In genomic region chr14:34662478-34662826, GRCm38 (mm10) we compare ENCODE assay signal across 8 mouse cellular contexts. TPM values are rescaled to one million over a fixed set of nuclear protein-coding genes. Genes with fewer than 3 reads are reported as not detected.
DNase-seq lines count a peak whose midpoint lies in the region; ATAC-seq lines count a peak whose summit lies in the region.

No protein-coding gene starts in this region.

- H3K27me3 ChIP-seq in lung, embryonic 15.5 days = peaks cover 17% of the 10 kb centered on the region
- no peaks in the 10 kb centered on the region for H3K27me3 ChIP-seq in erythroblast, embryonic 14.5 days (ENCODE audit: control insufficient read depth)
- peaks cover 22% of the 10 kb centered on the region for H3K27me3 ChIP-seq in limb, embryonic 11.5 days (ENCODE audit: control insufficient read depth, insufficient read depth, low read length)
- peaks cover 45% of the 10 kb centered on the region for H3K27me3 ChIP-seq in neural tube, embryonic 15.5 days (replicated peaks)

- no peak for ATAC-seq in lung, embryonic 15.5 days (ENCODE audit: borderline replicate concordance, extremely low read depth, low FRiP score, low TSS enrichment)
- no peak for ATAC-seq in limb, embryonic 11.5 days (ENCODE audit: insufficient number of reproducible peaks, low FRiP score, low TSS enrichment, low read depth)
- no peak for ATAC-seq in neural tube, embryonic 15.5 days (ENCODE audit: low FRiP score)

- H3K27ac ChIP-seq in lung, embryonic 15.5 days = no peak overlapping the region
- H3K27ac ChIP-seq in limb, embryonic 11.5 days (replicated peaks; ENCODE audit: low read depth, low read length) = no peak overlapping the region
- H3K27ac ChIP-seq in neural tube, embryonic 15.5 days (replicated peaks) = no peak overlapping the region

- H3K9me3 ChIP-seq in lung, embryonic 15.5 days = no peaks in the 10 kb centered on the region
- H3K9me3 ChIP-seq in erythroblast, embryonic 14.5 days (ENCODE audit: control insufficient read depth, low read length) = no peaks in the 10 kb centered on the region
- H3K9me3 ChIP-seq in limb, embryonic 11.5 days (ENCODE audit: control insufficient read depth, low read length) = no peaks in the 10 kb centered on the region
- H3K9me3 ChIP-seq in neural tube, embryonic 15.5 days (replicated peaks) = no peaks in the 10 kb centered on the region; the same call in 1 of the 2 replicates

- 0 out of 2 replicates have a peak overlapping the region, but pooled peaks have one; percentile 28 for H3K9ac ChIP-seq in lung, embryonic 15.5 days
- H3K9ac ChIP-seq in limb, embryonic 11.5 days (ENCODE audit: low read length) = no peak overlapping the region
- H3K9ac ChIP-seq in neural tube, embryonic 15.5 days (replicated peaks) = no peak overlapping the region

- H3K4me2 ChIP-seq in lung, embryonic 15.5 days = peak overlapping the region; percentile 81
- H3K4me2 ChIP-seq in limb, embryonic 11.5 days (ENCODE audit: low read depth, severe bottlenecking) = peak overlapping the region; percentile 84
- H3K4me2 ChIP-seq in neural tube, embryonic 15.5 days = peak overlapping the region; percentile 96

- intact Hi-C loops in gastrocnemius, postnatal 36 days (cut with DNase I) = loop anchor here (5.0 kb wide), 1 partner anchor 40 kb away; no protein-coding TSS in a partner anchor

- WGBS in lung, embryonic 15.5 days = 5% methylated on average over 4 of the region's 4 CpGs
- 13% methylated on average over 4 of the region's 4 CpGs for WGBS in limb, embryonic 11.5 days
- 10% methylated on average over 4 of the region's 4 CpGs for WGBS in neural tube, embryonic 15.5 days

- no peaks in the 10 kb centered on the region for H3K36me3 ChIP-seq in lung, embryonic 15.5 days
- H3K36me3 ChIP-seq in erythroblast, embryonic 14.5 days (ENCODE audit: control insufficient read depth) = peaks cover 9% of the 10 kb centered on the region
- H3K36me3 ChIP-seq in limb, embryonic 11.5 days (ENCODE audit: control insufficient read depth, insufficient read depth, low read length) = no peaks in the 10 kb centered on the region
- no peaks in the 10 kb centered on the region for H3K36me3 ChIP-seq in neural tube, embryonic 15.5 days

- peak overlapping the region; percentile 45 for H3K4me3 ChIP-seq in lung, embryonic 15.5 days
- peak overlapping the region; percentile 84 for H3K4me3 ChIP-seq in erythroblast, embryonic 14.5 days (replicated peaks)
- peak overlapping the region; percentile 39 for H3K4me3 ChIP-seq in limb, embryonic 11.5 days (ENCODE audit: low read depth, low read length)
- H3K4me3 ChIP-seq in neural tube, embryonic 15.5 days (replicated peaks) = peak overlapping the region; percentile 50

- H3K4me1 ChIP-seq in lung, embryonic 15.5 days = peaks cover 16% of the 10 kb centered on the region; the same call in 1 of the 2 replicates
- H3K4me1 ChIP-seq in erythroblast, embryonic 14.5 days (ENCODE audit: control insufficient read depth) = peaks cover 67% of the 10 kb centered on the region
- peaks cover 4% of the 10 kb centered on the region; the same call in 1 of the 2 replicates for H3K4me1 ChIP-seq in limb, embryonic 11.5 days (ENCODE audit: control insufficient read depth, insufficient read depth, low read length)
- peaks cover 20% of the 10 kb centered on the region for H3K4me1 ChIP-seq in neural tube, embryonic 15.5 days

- no peak for DNase-seq in lung, postnatal 10 days
- DNase-seq in limb, embryonic 11.5 days (ENCODE audit: low spot score) = no peak
- DNase-seq in layer of hippocampus, postnatal 25 days (ENCODE audit: extremely low spot score in 1 of 2, low spot score in 1 of 2) = no peak
- no peak for DNase-seq in thymus, postnatal 4 days
- no peak for DNase-seq in gastrocnemius, postnatal 36 days

RNA-seq across cellular contexts. Expression of gene Wapl, which starts 11.3 kb away (rescaled TPM):
- 24.8 and 25.7 TPM in 2 replicates for polyA plus RNA-seq in lung, embryonic 15.5 days (2015; fragmentation: Nextera tagmentation; extraction: Ambion mirVana)
- 0.77 and 1.1 TPM in 2 replicates for polyA plus RNA-seq in erythroblast, embryonic 14.5 days (2012)
- 31.8 and 35.3 TPM in 2 replicates for polyA plus RNA-seq in limb, embryonic 11.5 days (2014; fragmentation: Nextera tagmentation; extraction: Ambion mirVana)
- 11.2 and 15.7 TPM in 2 replicates for polyA plus RNA-seq in neural tube, embryonic 15.5 days (2015; fragmentation: Nextera tagmentation; extraction: Ambion mirVana)
- total RNA-seq in layer of hippocampus, postnatal 25 days (2021) = 10 to 100 TPM; 50.1 to 51.2 TPM
- total RNA-seq in gastrocnemius, postnatal 36 days (2021) = 10 to 100 TPM; 35.0 to 39.3 TPM
